In genomic region chrX:143664221-143665150, GRCm38 (mm10) we compare ENCODE assay signal across 9 mouse cellular contexts.
DNase-seq lines count a peak whose midpoint lies in the region; ATAC-seq and TF ChIP-seq lines count a peak whose summit lies in the region.
"Had no signal": no experiment of that assay in that cellular context is flagged by ENCODE, and none has a peak within 500 bp of the region (broad histone marks: within the 10 kb centered on the region; RNA-seq: fewer than 3 reads in every experiment).

No protein-coding gene starts in this region.

- peak overlapping the region; percentile 56 for H3K4me2 ChIP-seq in embryonic facial prominence, embryonic 11.5 days (ENCODE audit: low read depth, low read length)

- no peak for TF ChIP-seq POLR2A in ES-Bruce4 (IDR thresholded peaks at IDR 0.05; ENCODE audit: insufficient read depth, low read length)
- no peak for TF ChIP-seq POLR2A in small intestine, adult 2 months (IDR thresholded peaks at IDR 0.05; ENCODE audit: low read depth, low read length)

- peak; percentile 45 for DNase-seq in adrenal gland, postnatal 10 days
- peak; percentile 81 for DNase-seq in embryonic facial prominence, embryonic 11.5 days (ENCODE audit: low spot score)
- peak; percentile 25 for DNase-seq in heart, postnatal 4 days
- peak; percentile 35 to 45 for DNase-seq in left cerebral cortex, adult 18-20 months (ENCODE audit: low spot score in 2 of 2)
- DNase-seq in natural killer cell, adult 2 months (ENCODE audit: low spot score in 2 of 2), result no peak

- WGBS in embryonic facial prominence, embryonic 11.5 days, result 20% methylated on average over 26 of the region's 28 CpGs
- WGBS in small intestine, adult 2 months, result 10% methylated on average over 28 of the region's 28 CpGs

- peak overlapping the region; percentile 43; the same call in 1 of the 2 replicates for H3K9ac ChIP-seq in ES-Bruce4 (ENCODE audit: low read depth, poor library complexity, severe bottlenecking)
- peak overlapping the region; percentile 56 for H3K9ac ChIP-seq in embryonic facial prominence, embryonic 11.5 days (replicated peaks; ENCODE audit: low read length)

- H3K4me3 ChIP-seq in ES-Bruce4 (ENCODE audit: low read depth, low read length), result peak overlapping the region; percentile 85
- H3K4me3 ChIP-seq in embryonic facial prominence, embryonic 11.5 days (ENCODE audit: low read depth, low read length), result peak overlapping the region; percentile 43
- H3K4me3 ChIP-seq in small intestine, adult 2 months (ENCODE audit: low read depth, low read length), result peak overlapping the region; percentile 28
- H3K4me3 ChIP-seq: erythroblast, embryonic 14.5 days had no signal

- no peak for TF ChIP-seq CTCF in ES-Bruce4 (IDR thresholded peaks at IDR 0.05; ENCODE audit: low read depth, low read length)
- TF ChIP-seq CTCF in small intestine, adult 2 months (IDR thresholded peaks at IDR 0.05; ENCODE audit: extremely low read depth, insufficient read length, insufficient replicate concordance, low read depth, low read length), result no peak

- no peaks in the 10 kb centered on the region for H3K4me1 ChIP-seq in ES-Bruce4 (ENCODE audit: control insufficient read depth, insufficient read depth, low read length)
- H3K4me1 ChIP-seq in embryonic facial prominence, embryonic 11.5 days (ENCODE audit: control insufficient read depth, insufficient read depth, low read length), result no peaks in the 10 kb centered on the region
- no peaks in the 10 kb centered on the region for H3K4me1 ChIP-seq in small intestine, adult 2 months (ENCODE audit: control insufficient read depth, insufficient read depth, insufficient read length, low read length)

- no peaks in the 10 kb centered on the region for H3K36me3 ChIP-seq in ES-Bruce4 (ENCODE audit: control insufficient read depth, insufficient read depth, low read length, poor library complexity, severe bottlenecking)
- no peaks in the 10 kb centered on the region for H3K36me3 ChIP-seq in embryonic facial prominence, embryonic 11.5 days (replicated peaks; ENCODE audit: control insufficient read depth, insufficient read depth, low read depth, low read length)
- no peaks in the 10 kb centered on the region for H3K36me3 ChIP-seq in small intestine, adult 2 months (ENCODE audit: control insufficient read depth, insufficient read depth, low read length)

- ATAC-seq in embryonic facial prominence, embryonic 11.5 days (replicated peaks; ENCODE audit: insufficient number of reproducible peaks, low FRiP score, low TSS enrichment, low read depth), result peak; percentile 99
- peak; percentile 41 for ATAC-seq in megakaryocyte-erythroid progenitor cell, adult 5-6 weeks (replicated peaks; ENCODE audit: low FRiP score, low TSS enrichment, poor library complexity, severe bottlenecking)

- no peak overlapping the region for H3K27ac ChIP-seq in ES-Bruce4 (ENCODE audit: insufficient read depth, low read length)
- peak overlapping the region; percentile 28; the same call in 1 of the 2 replicates for H3K27ac ChIP-seq in embryonic facial prominence, embryonic 11.5 days (replicated peaks; ENCODE audit: low read depth, low read length)
- H3K27ac ChIP-seq in small intestine, adult 2 months (ENCODE audit: insufficient read depth, low read depth, low read length), result no peak overlapping the region

- TF ChIP-seq EP300 in ES-Bruce4 (IDR thresholded peaks at IDR 0.05; ENCODE audit: insufficient read depth, low read depth, low read length), result no peak

- H3K9me3 ChIP-seq in ES-Bruce4 (replicated peaks; ENCODE audit: control insufficient read depth, insufficient read depth, low read length, poor library complexity, severe bottlenecking), result no peaks in the 10 kb centered on the region
- no peaks in the 10 kb centered on the region for H3K9me3 ChIP-seq in embryonic facial prominence, embryonic 11.5 days (replicated peaks; ENCODE audit: control insufficient read depth, low read length)

- no peaks in the 10 kb centered on the region for H3K27me3 ChIP-seq in ES-Bruce4 (ENCODE audit: control insufficient read depth, insufficient read depth, low read length, poor library complexity, severe bottlenecking)
- H3K27me3 ChIP-seq in embryonic facial prominence, embryonic 11.5 days (ENCODE audit: control insufficient read depth, insufficient read depth, low read length), result no peaks in the 10 kb centered on the region; the same call in 1 of the 2 replicates
- no peaks in the 10 kb centered on the region for H3K27me3 ChIP-seq in small intestine, adult 2 months (ENCODE audit: control insufficient read depth, insufficient read depth, low read length)

Comparison
In these comparisons a context has a peak if more than half of its experiments do, and no peak if none do; other contexts are left out.
1. H3K4me3 ChIP-seq: peak in every context shown above with its lines; median percentile 85 in ES-Bruce4; 43 in embryonic facial prominence, embryonic 11.5 days; 28 in small intestine, adult 2 months.
2. DNase-seq: peak in adrenal gland, postnatal 10 days (single experiment), embryonic facial prominence, embryonic 11.5 days (single experiment), heart, postnatal 4 days (single experiment) and left cerebral cortex, adult 18-20 months (2 of 2); none in natural killer cell, adult 2 months (0 of 2).